Mouse (Mus musculus) urinary bladder, postnatal 14 days (tissue): Measurements from ENCODE around the gene Cpm.
"Not testable (repeated sequence)": the region's sequence is repeated elsewhere in the genome, so short reads cannot be mapped to it uniquely, and the experiment has no call there.

Experiments used
- DNase-seq: peaks from one replicate; pipeline ENCODE4 v3.0.0; 2021; ENCODE audit warnings: low spot score

Cpm gene

DNA sequence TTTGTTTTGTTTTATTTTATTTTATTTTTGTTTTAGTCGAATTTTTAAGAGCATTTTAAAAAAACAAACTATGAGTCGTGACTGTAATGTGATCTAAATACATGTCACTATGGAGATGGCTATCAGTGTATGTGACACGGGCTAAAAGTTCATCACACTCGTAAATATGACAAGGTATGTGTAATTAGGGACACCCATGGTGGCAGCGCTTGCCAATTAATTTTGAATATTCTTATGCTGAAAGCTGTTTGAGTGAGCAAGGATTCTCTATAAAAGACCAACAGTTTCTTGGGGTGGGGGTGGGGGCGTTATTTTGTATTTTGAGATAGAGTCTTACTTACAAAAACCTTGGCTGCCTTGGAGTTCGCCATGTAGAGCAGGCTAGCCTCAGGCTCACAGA is 96.4 kb downstream of the Cpm start:
- DNase-seq: no peak

DNA sequence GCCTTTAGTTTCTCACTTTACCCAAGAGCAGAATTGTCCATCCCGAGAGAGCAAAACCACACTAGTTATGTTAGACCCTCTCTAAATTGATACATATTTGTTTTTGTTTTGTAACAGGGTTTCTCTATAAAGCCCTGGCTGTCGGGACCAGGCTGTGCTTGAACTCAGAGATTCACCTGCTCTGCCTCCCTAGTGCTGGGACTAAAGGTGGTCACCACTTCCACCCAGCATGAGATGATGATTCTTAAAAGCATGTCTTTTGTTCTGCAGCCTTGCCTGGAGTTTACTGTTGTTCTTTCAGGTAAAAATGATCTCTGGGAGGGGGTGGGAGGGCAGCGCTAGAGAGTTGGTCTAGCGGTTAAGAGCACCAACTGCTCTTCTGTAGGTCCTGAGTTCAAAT is 97.0 kb downstream of the Cpm start:
- no peak for DNase-seq

DNA sequence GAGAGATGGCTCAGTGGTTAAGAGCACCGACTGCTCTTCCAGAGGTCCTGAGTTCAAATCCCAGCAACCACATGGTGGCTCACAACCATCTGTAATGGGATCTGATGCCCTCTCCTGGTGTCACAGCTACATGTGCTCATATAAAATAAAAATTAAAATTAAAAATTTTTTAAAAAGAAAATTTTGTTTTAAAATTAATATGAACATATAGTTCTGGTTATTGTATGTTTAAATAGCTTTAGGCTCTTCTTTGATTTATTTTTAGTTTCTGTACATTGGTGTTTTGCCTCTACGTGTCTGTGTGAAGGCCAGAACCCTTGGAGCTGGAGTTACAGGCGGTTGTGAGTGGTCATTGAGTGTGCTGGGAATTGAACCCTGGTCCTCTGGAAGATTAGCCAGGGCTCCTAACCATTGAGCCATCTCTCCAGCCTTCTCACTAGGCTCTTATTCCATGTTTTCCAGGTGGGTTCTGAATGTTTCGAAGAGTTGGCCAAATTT is 97.6 kb downstream of the Cpm start:
- DNase-seq: no peak

DNA sequence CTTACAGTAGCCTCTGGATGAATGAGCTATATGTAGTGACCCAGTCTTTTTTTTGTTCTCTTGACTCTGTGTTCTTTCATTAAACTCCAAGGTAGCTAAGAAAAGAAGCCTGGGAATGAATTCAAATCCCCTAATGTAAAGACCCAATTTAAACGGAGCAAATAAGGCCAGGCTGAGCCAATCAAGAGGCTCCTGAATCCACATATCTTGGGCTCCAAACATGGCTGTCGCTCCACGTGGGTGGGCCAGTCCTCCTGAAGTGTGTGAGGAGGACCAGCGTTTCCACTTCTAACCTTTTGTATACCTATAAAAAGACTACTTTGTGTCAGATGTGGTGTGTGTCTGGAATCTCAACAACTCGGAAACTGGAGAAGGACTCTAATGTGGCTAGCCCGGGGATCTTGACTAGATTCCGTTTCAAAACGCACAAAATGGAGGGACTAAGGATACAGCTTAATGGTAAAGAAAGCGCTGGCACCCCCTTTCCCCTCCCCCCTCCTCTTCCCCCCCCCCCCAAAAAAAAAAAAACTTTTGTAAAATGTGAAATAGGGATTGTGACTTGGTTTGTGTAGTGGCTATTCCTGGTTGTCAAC is 98.3 kb downstream of the Cpm start:
- no peak for DNase-seq

DNA sequence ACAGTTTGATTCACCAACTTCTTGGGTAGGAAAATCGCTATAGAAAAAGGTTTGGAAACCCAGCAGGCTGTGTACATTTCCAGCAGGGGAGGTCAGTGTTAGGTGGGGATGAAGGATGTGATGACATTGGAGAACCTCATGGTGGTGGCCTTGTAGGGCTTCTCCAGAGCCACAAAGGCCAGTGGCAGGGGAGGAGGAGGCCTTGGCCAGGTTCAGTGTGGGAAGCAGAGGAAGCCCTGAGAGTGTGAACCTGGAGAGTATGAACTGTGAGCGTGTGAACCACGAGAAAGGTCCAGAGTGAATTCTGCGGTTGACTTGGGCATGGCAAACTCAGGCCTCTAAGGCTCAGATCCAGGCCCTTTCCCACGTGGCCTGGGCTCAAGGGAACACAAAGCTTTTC is 99.3 kb downstream of the Cpm start:
- DNase-seq: no peak

DNA sequence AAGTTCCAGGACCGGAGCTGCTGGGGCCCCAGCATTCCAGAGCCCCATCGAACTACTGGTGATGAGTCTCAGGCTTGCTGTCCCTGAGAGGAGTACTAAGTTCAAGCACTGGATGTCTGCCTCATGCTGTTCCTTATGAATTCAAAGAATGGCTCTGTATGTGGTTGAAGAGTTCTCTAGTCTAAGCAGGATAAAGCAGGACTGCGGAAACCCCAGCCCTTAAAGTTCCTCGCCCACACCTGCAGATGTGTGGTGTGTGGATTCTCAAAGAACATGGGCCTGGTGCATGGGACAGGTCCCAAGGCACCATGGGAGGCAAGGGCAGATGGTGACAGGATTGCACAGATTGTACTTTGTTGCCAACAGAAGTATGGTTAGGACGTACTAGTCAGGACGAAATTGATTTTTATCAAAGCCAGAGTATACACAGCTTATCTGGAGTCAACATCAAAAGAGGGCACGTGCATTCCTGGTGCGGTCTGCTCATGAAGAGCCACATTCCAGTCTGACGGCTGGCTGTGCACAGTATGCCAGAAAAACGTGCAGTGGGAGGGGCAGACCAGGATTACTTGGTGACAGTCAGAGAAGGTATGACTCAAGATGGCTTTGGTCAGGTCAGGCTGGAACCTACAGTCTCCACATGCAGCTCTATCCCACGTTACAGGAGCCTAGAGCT is 100.0 kb downstream of the Cpm start:
- peak; percentile 80 for DNase-seq

DNA sequence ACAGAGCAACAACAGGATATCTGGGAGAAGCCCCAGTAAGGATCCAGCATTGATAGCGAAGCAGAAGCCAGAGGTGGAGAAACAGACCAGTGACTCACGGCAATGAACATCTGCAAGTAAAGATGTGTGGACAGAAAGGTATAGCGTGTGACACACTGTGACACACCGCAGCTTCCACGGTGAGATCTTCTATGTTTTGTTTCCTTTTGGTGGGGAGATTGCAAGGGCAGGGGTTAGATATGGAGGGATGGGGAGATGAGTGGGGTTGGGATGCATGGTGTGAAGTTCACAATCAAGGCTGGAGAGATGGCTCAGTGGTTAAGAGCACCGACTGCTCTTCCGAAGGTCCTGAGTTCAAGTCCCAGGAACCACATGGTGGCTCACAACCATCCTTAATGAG is 100.8 kb downstream of the Cpm start:
- no peak for DNase-seq

DNA sequence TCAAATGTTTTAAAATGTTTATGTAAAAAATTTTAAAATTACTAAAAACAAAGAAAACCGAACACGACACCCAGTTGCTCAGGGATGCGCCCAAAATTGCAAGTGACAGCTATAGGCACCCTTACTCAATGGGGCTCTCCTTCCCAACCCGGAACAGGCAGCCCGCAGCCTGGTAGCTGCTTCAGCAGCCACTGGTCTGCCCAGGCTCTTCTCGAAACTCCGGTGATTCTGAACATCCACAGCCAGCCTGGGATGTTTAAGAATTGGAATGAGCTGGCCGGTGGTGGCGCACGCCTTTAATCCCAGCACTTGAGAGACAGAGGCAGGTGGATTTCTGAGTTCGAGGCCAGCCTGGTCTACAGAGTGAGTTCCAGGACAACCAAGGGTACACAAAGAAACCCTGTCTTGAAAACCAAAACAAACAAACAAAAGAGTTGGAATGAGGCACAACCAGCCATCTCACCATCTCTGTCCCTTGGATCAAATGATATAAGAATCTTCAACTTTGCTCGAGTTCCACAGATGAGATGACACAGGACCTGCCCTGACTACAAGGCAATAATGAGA is 101.4 kb downstream of the Cpm start:
- no peak for DNase-seq

DNA sequence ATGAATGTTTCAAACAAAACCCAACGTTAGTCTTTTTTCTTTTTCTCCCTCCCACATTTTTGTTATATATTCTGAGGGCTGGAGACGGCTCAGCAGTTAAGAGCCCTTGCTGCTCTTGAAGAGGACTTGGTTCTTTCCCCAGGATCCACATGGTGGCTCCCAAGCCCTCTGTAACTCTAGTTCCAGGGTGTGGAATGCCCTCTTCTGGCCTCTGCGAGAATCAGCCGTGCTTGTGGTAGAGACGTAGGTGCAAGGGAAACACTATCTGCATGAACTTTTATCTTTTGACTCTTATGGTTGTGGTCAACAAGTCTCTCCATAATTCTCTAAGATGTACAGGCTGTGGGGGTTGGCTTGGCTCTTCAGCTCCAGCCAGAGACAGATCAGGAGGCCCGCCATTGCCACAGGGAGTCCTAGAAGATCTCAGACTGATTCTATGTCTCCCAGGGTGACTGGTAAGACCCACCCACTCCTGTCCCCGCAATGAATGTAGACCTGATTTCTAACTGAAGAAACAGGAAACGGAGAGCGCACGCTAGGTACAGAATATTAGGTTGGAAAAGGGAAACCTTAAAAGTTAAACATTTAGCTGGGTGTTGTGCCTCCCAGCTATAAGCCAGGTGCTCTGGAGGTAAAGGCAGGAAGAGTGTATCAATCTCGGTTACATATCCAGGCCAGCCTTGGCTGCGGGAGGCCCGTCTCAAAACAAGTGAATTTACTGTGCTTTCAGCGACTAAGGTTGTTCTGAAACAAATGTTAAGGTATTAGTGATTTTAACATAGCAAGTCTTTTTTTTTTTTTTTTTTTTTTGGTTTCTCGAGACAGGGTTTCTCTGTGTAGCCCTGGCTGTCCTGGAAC is 102.2 kb downstream of the Cpm start:
- peak; percentile 69 for DNase-seq

DNA sequence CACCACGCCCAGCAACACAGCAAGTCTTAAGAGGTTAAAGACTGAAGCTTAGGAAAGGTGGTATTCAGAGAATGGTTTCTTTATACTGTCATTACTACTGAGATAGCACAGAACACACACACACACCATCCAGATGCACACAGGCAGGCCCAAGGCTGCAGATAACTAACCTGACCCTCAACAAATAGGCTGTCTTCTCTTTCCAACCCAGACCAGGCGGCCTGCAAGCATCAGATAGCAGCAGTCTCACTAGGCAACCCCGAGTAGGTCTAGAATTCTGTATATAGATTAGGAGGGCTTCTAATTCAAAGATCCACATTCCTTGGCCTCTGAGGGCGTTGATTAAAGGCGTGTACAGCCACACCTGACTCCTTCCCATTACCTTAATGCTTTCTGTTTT is 102.9 kb downstream of the Cpm start:
- no peak for DNase-seq

DNA sequence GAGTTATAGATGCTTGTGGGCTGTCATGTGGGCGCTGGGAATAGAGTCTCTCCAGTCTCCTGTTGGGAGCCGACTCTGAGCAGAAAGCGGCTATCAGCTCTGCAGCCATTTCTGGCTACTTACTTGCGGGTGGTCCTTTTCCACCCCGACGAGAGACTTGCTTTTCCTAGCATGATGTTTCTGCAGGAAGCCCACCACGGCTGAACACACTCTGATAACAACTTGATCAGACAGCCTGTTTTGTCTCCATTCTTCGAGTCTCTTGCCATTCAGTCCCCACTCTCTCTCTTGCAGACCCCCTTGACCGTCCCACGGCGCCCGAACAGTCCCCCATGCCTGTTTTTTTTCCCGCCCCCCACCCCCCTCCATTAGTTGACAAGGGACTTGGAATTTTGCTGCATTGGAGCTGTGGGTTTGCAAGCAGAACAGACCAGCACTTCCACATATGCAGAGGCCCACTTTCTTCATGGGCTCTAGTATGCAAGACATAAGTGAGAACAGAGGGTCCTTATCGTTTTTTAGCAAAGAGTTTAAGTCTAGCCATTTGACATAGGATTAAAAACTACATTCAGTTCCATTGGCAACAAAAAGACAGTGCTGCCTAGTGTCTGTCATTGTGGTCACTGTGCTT is 103.8 kb downstream of the Cpm start:
- no peak for DNase-seq

DNA sequence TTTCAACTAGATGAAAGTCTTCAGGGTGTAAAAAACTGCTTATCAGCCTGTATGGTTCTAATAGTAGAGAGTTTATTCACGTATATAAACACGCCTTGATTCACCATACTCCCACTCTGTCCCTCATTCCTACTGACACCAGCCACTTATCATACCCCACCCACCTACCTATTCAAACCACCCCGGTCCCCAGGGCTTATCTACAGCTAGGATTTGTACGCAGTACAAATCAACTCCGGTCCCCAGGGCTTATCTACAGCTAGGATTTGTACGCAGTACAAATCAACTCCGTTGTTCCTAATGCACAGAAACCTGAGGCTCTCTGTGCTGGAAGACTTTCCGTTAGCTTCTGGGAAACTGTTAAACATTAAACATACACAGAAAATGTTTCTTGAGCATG is 104.3 kb downstream of the Cpm start:
- not testable (repeated sequence) for DNase-seq

DNA sequence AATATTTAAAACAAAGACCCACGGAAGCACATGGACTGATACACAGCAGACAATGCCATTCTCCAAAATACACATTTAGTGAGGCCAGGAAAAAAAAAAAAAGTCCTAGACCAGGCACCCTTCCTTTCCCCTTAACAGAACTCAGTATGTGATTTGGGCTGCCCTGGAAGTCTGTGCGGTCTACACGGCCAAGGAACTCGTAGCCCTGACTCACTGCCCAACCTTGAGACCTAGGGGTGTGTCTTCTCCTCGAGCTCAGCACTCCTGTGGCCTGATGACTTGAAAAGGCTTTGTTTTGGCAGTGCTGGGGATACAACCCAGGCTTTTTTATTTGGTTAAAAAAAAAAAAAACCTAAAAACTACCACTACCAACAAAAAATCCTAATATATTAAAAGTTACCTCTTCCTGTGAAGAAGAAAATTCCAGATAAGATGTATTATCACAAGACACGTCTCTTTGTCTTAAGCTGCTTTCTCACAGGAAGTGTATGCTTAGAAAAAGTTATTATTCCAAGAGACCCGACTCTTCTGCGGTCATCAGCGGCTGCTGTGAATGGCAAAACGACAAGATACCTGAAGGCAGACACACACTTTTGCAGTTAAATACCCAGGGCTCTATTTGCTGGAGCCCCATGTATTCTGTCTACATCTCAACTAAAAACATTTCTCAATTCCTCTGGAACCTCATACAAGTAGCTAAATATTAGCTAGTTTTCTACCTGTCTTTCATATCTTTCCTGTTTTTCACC is 105.0 kb downstream of the Cpm start:
- not testable (repeated sequence) for DNase-seq

DNA sequence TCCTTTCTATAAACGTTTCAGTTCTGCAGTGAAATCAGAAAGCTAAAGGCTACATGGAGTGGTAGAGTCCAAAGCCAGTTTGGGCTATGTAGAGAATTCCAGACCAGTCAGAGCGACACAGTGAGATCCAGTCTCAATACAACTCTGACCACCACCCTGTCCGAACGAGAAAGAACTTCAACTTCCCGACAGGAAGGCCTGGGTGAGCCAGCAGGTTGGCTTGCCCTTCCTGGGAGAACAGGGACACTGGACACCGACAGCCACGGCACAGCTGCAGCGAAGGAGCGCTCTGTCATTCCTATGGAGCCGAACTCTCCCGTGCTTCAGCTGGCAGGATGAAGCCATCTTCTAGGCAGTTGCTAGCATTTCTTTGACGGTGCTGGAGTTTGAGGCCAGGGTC is 106.1 kb downstream of the Cpm start:
- DNase-seq: not testable (repeated sequence)

DNA sequence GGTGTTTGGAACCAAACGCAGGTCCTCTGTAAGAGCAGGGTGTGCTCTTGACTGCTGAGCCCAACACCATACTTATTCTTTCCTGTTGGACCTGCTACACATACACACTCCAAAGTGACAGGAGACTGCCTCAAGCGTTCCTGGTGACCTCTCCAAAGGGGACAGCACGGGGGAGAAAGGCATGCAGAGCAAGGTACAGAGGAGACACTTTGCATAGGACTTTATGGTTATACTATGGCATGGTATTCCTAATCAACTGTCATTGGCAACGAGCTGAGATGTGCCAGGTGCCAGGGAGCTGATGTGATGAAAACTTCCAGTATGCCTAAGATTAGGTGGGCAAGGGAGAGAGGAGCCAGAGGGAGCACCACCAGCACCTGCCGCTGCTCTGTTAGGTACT is 107.3 kb downstream of the Cpm start:
- DNase-seq: no peak
